Mouse (Mus musculus) lung, adult 2 months (tissue): Measurements from ENCODE around the gene Etv4.

Experiments used
- CTCF ChIP-seq: fragments of 200-500 bp; IDR thresholded peaks from 2 replicates; pipeline ENCODE4 v1.5.1; 2011; ENCODE audit warnings: mild to moderate bottlenecking, low read length, control low read depth; ENCODE audit not compliant: insufficient read depth
- POLR2A ChIP-seq: fragments of 200-500 bp; IDR thresholded peaks from 2 replicates; pipeline ENCODE4 v1.6.1; 2011; ENCODE audit warnings: low read depth, mild to moderate bottlenecking, control low read depth, low read length, borderline replicate concordance; ENCODE audit errors: extremely low read depth

- TF ChIP-seq CTCF (no peak), POLR2A (no peak)
These were observed 12.7 kb downstream of the Etv4 start for GRCm38 (mm10) chr11:101772449-101772848.
